Mouse (Mus musculus): ENCODE measurements around the gene Tmem131. TPM values are rescaled to one million over a fixed set of nuclear protein-coding genes. Genes with fewer than 3 reads are reported as not detected.

Gene Tmem131
- total and polyA plus RNA-seq, 3 experiments: 51.0 to 298 (median 98.2) TPM

DNA sequence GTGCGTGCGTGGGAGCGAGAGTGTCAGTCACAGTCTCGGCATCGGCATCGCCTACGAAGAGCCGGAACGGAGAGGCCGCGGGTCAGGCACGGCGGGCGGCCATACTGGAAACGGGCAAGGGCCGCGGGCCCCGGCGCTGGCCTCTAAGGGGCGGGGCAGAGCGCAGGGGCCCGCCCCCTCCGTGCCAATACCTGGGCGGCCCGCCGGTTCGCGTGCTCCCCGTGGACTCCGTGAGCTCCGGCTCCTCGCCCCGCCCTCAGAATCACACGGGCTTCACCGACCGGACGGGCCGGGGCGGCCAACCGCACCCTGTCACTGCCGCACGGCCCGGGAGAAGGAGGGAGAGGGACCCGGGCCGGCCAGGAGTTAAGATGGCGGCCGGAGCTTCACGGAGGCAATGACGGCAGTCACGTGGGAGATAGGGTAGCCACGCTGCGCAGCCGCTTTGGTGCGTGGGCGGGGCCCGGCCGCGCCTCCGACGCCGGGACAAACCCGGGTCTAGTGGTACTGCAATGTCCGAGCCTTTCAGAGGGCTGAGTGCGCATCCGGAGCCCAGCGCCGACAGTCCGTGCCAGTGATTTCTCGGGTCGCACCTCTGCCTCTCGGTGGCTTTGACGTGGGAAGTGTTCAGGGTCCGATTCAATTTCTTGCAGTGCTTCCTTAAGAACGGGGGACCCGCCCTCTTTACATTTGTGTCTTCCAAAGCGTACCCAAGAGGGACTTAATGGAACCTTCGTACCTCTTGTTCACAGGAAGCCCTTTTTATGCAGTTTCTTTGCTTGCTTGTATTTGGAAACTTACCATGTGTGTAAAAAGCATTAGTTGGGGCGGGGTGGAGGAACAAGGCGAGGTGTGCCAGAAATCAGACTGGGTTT, 3.7 kb downstream of the Tmem131 start:
- ATAC-seq (ENCODE audit: extremely low read depth, insufficient number of reproducible peaks, low FRiP score, poor library complexity, severe bottlenecking): peak; percentile 31
- Histone ChIP-seq H3K9me3 (replicated peaks) (no peaks in the 10 kb centered on the region), H3K4me1 (ENCODE audit: insufficient read depth, low read depth, low read length) (peaks cover 71% of the 10 kb centered on the region), H3K27me3 (ENCODE audit: insufficient read depth, low read length) (no peaks in the 10 kb centered on the region), H3K4me3 (ENCODE audit: low read depth, low read length) (peak overlapping the region; percentile 87), H3K36me3 (replicated peaks) (peaks cover 4% of the 10 kb centered on the region)
- peak; percentile 94 for DNase-seq (ENCODE audit: low spot score)
- TF ChIP-seq GATA1 (IDR thresholded peaks at IDR 0.05; ENCODE audit: borderline replicate concordance, low read length) (no peak), TAL1 (conservative IDR thresholded peaks at IDR 0.05; ENCODE audit: low read depth, low read length) (no peak), CTCF (IDR thresholded peaks at IDR 0.05; ENCODE audit: low read depth, low read length) (no peak), GATA2 (IDR thresholded peaks at IDR 0.05; ENCODE audit: borderline replicate concordance, low read depth, low read length) (no peak), POLR2AphosphoS5 (IDR thresholded peaks at IDR 0.05; ENCODE audit: insufficient replicate concordance, low read depth, low read length) (no peak)

DNA sequence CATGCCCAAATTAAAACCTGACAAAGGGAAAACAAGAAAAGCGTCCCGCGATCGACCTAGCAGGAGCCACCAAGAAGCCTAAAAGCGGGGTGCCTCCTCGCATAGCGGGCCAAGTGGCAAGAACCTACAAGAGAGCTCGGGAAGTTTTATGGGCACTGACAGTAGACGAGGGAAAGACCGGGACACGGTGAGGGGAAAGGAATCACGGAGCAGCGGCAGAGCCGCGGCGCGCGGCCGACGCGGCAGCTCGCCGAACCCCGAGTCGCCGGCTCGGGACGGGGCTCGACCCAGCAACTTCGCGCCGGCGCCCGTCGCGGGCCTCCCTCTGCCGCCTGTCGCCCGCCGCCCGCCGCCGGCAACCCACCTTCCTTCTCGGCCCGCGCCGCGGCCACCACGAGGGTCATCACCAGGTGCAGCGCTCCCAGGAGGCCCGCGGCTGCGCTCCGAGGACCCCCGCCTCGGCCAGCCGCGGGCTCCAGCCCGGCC, 4.6 kb downstream of the Tmem131 start:
- Histone ChIP-seq H3K4me1 (ENCODE audit: insufficient read depth, low read depth, low read length) (peaks cover 71% of the 10 kb centered on the region), H3K36me3 (replicated peaks) (peaks cover 11% of the 10 kb centered on the region), H3K27me3 (ENCODE audit: insufficient read depth, low read length) (no peaks in the 10 kb centered on the region), H3K4me3 (ENCODE audit: low read depth, low read length) (peak overlapping the region; percentile 87), H3K9me3 (replicated peaks) (no peaks in the 10 kb centered on the region)
- DNase-seq (ENCODE audit: low spot score) (peak; percentile 49), ATAC-seq (ENCODE audit: extremely low read depth, insufficient number of reproducible peaks, low FRiP score, poor library complexity, severe bottlenecking) (no peak)
- TF ChIP-seq GATA2 (IDR thresholded peaks at IDR 0.05; ENCODE audit: borderline replicate concordance, low read depth, low read length) (no peak), TAL1 (conservative IDR thresholded peaks at IDR 0.05; ENCODE audit: low read depth, low read length) (no peak), GATA1 (IDR thresholded peaks at IDR 0.05; ENCODE audit: borderline replicate concordance, low read length) (no peak), CTCF (IDR thresholded peaks at IDR 0.05; ENCODE audit: low read depth, low read length) (no peak), POLR2AphosphoS5 (IDR thresholded peaks at IDR 0.05; ENCODE audit: insufficient replicate concordance, low read depth, low read length) (no peak)

DNA sequence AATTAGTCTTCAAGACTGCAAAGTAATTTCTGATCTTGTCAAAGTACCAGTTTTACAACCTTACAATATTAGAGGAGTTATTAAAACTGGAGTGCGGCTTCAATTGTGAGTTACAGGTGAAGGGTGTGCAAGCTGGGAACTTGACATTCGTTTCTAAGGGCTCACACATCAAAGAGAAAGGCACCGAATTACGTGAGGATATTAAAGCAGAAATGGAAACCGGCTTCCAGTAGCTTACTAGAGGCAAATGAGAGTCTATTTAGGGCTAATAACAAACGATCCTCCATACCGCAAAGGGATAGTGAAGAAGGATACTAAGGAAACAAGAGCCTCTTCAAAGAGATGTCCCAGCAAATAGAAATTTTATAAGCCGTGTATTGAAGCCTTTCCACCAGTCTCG, 5.1 kb downstream of the Tmem131 start:
- TF ChIP-seq GATA1 (IDR thresholded peaks at IDR 0.05; ENCODE audit: borderline replicate concordance, low read length) (no peak), POLR2AphosphoS5 (IDR thresholded peaks at IDR 0.05; ENCODE audit: insufficient replicate concordance, low read depth, low read length) (no peak)

DNA sequence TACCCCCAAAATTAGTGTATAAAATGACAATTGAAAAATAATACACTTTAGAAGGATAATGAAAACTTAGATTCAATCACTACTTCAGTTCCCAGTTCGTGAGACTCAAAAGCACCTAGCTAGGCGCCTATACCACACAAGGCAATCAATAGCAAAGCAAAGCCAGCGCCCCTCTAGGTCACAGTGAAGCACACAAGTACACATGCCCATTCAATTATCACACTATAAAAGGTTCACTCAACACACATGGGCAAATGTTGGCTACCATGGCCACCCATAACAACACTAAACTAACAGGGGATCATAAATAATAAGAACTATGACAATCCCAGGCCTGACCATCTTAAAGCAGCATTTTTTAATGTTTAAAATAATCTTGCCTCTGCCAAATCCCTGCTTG, 5.8 kb downstream of the Tmem131 start:
- H3K36me3 ChIP-seq (replicated peaks): peaks cover 15% of the 10 kb centered on the region
- no peak for DNase-seq (ENCODE audit: low spot score)
- H3K27me3 ChIP-seq (ENCODE audit: insufficient read depth, low read length): no peaks in the 10 kb centered on the region
- H3K4me3 ChIP-seq (ENCODE audit: low read depth, low read length): peak overlapping the region; percentile 87
- no peak for ATAC-seq (ENCODE audit: extremely low read depth, insufficient number of reproducible peaks, low FRiP score, poor library complexity, severe bottlenecking)
- no peaks in the 10 kb centered on the region for H3K9me3 ChIP-seq (replicated peaks)
- TF ChIP-seq GATA1 (IDR thresholded peaks at IDR 0.05; ENCODE audit: borderline replicate concordance, low read length): no peak
- TF ChIP-seq GATA2 (IDR thresholded peaks at IDR 0.05; ENCODE audit: borderline replicate concordance, low read depth, low read length): no peak
- TF ChIP-seq TAL1 (conservative IDR thresholded peaks at IDR 0.05; ENCODE audit: low read depth, low read length): no peak
- no peak for TF ChIP-seq CTCF (IDR thresholded peaks at IDR 0.05; ENCODE audit: low read depth, low read length)
- no peak for TF ChIP-seq POLR2AphosphoS5 (IDR thresholded peaks at IDR 0.05; ENCODE audit: insufficient replicate concordance, low read depth, low read length)
- peaks cover 67% of the 10 kb centered on the region for H3K4me1 ChIP-seq (ENCODE audit: insufficient read depth, low read depth, low read length)

More for the DNA sequence above, 5.1 kb downstream of the Tmem131 start:
- DNase-seq (ENCODE audit: low spot score) (no peak), ATAC-seq (ENCODE audit: extremely low read depth, insufficient number of reproducible peaks, low FRiP score, poor library complexity, severe bottlenecking) (no peak)
- H3K36me3 ChIP-seq (replicated peaks): peaks cover 14% of the 10 kb centered on the region
- H3K4me3 ChIP-seq (ENCODE audit: low read depth, low read length): peak overlapping the region; percentile 87
- H3K9me3 ChIP-seq (replicated peaks): no peaks in the 10 kb centered on the region
- H3K4me1 ChIP-seq (ENCODE audit: insufficient read depth, low read depth, low read length): peaks cover 71% of the 10 kb centered on the region
- H3K27me3 ChIP-seq (ENCODE audit: insufficient read depth, low read length): no peaks in the 10 kb centered on the region

DNA sequence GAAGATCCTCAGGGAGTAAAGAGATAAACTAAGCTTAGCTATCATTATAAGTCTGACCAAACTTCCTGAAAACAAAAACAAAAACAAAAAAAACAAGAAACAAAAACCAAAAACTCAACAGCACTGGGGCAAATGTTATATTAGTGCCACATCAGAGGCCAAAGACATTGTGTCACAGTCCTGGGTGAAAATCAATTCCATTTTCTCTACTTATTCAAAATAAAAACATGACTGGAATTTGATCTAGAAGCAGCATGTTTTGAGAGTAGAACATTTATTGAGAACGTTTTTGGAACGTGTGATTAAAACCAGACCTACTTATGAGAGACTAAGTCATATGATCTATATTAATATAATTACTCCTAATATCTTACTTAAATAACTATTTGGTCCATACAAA, 6.5 kb downstream of the Tmem131 start:
- H3K27me3 ChIP-seq (ENCODE audit: insufficient read depth, low read length): no peaks in the 10 kb centered on the region
- H3K36me3 ChIP-seq (replicated peaks): peaks cover 20% of the 10 kb centered on the region
- ATAC-seq (ENCODE audit: extremely low read depth, insufficient number of reproducible peaks, low FRiP score, poor library complexity, severe bottlenecking): no peak
- H3K4me3 ChIP-seq (ENCODE audit: low read depth, low read length): peak overlapping the region; percentile 87; the same call in 1 of the 2 replicates
- no peaks in the 10 kb centered on the region for H3K9me3 ChIP-seq (replicated peaks)
- TF ChIP-seq POLR2AphosphoS5 (IDR thresholded peaks at IDR 0.05; ENCODE audit: insufficient replicate concordance, low read depth, low read length) (no peak), GATA2 (IDR thresholded peaks at IDR 0.05; ENCODE audit: borderline replicate concordance, low read depth, low read length) (no peak), GATA1 (IDR thresholded peaks at IDR 0.05; ENCODE audit: borderline replicate concordance, low read length) (no peak), TAL1 (conservative IDR thresholded peaks at IDR 0.05; ENCODE audit: low read depth, low read length) (no peak), CTCF (IDR thresholded peaks at IDR 0.05; ENCODE audit: low read depth, low read length) (no peak)
- DNase-seq (ENCODE audit: low spot score): no peak
- H3K4me1 ChIP-seq (ENCODE audit: insufficient read depth, low read depth, low read length): peaks cover 67% of the 10 kb centered on the region

DNA sequence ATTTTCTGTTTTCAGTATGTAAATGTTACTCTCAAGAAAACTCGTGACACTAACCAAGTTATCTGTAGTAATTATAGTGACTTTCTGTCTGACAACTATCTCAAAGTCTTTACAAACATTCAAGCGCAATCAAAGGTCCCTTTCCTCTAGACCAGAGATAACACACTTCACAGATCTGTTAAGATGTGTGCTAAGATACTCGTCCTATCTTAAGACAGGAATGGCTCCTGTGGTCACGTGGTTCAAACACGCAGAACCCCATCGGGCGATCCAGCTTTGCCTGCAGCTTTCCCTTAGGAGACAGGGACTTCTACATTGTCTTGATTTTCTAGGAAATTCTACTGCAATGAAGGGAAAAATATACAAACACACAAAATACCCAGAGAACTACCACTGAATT, 6.9 kb downstream of the Tmem131 start:
- H3K9me3 ChIP-seq (replicated peaks): no peaks in the 10 kb centered on the region
- DNase-seq (ENCODE audit: low spot score) (no peak), ATAC-seq (ENCODE audit: extremely low read depth, insufficient number of reproducible peaks, low FRiP score, poor library complexity, severe bottlenecking) (0 out of 2 replicates have a peak, but pooled peaks have one; percentile 4)
- TF ChIP-seq TAL1 (conservative IDR thresholded peaks at IDR 0.05; ENCODE audit: low read depth, low read length): no peak; the same call in 1 of the 2 replicates
- TF ChIP-seq GATA2 (IDR thresholded peaks at IDR 0.05; ENCODE audit: borderline replicate concordance, low read depth, low read length): no peak
- TF ChIP-seq GATA1 (IDR thresholded peaks at IDR 0.05; ENCODE audit: borderline replicate concordance, low read length): no peak
- no peak for TF ChIP-seq POLR2AphosphoS5 (IDR thresholded peaks at IDR 0.05; ENCODE audit: insufficient replicate concordance, low read depth, low read length)
- TF ChIP-seq CTCF (IDR thresholded peaks at IDR 0.05; ENCODE audit: low read depth, low read length): no peak
- peaks cover 66% of the 10 kb centered on the region for H3K4me1 ChIP-seq (ENCODE audit: insufficient read depth, low read depth, low read length)
- no peaks in the 10 kb centered on the region for H3K27me3 ChIP-seq (ENCODE audit: insufficient read depth, low read length)
- peaks cover 21% of the 10 kb centered on the region for H3K36me3 ChIP-seq (replicated peaks)
- H3K4me3 ChIP-seq (ENCODE audit: low read depth, low read length): peak overlapping the region; percentile 87; the same call in 1 of the 2 replicates

Data from G1E (cell line).